Mouse (Mus musculus) leukemia stem cell, adult 10-12 weeks (primary cell): Measurements from ENCODE around the gene Klhdc7b. TPM values are rescaled to one million over a fixed set of nuclear protein-coding genes. Genes with fewer than 3 reads are reported as not detected.

Experiments
- polyA plus RNA-seq: library from polyadenylated mRNA; stranded (reverse); fragments of >175 nt; gene quantifications from 2 replicates; pipeline ENCODE4 v1.2.3, GENCODE M21; 2012; ENCODE audit warnings: low replicate concordance

The Klhdc7b gene
- not detected in 2 replicates for polyA plus RNA-seq

GRCm38 (mm10) chr15:89384617-89385016, at the start of gene Klhdc7b:
Klhdc7b (plus strand) TSS chr15:89384917.

GRCm38 (mm10) chr15:89355241-89356187, 29.2 kb upstream of the Klhdc7b start, which contains the start of the genes Lmf2 and Ncaph2:
Lmf2 (minus strand) TSS chr15:89355659.
Ncaph2 (plus strand) TSS chr15:89355719.

GRCm38 (mm10) chr15:89373762-89374248, 10.9 kb upstream of the Klhdc7b start, which contains the start of gene Sco2:
Sco2 (minus strand) TSS chr15:89373846.

GRCm38 (mm10) chr15:89376957-89377356, 7.8 kb upstream of the Klhdc7b start, which contains the start of gene Tymp:
Tymp (minus strand) TSS chr15:89377039.

GRCm38 (mm10) chr15:89378831-89379401, 5.8 kb upstream of the Klhdc7b start, which contains the start of gene Odf3b:
Odf3b (minus strand) TSS chr15:89379282.

GRCm38 (mm10) chr15:89410118-89410517, 25.4 kb downstream of the Klhdc7b start, which contains the start of gene Syce3:
Syce3 (minus strand) TSS chr15:89410503.

GRCm38 (mm10) chr15:89425711-89426121, 41.0 kb downstream of the Klhdc7b start, which contains the start of gene Cpt1b:
Cpt1b (minus strand) TSS chr15:89425863.

GRCm38 (mm10) chr15:89429352-89430221, 44.9 kb downstream of the Klhdc7b start, which contains the start of the genes C730034F03Rik, Gm44502 and Chkb:
C730034F03Rik (plus strand) TSS chr15:89429589.
Gm44502 (minus strand) TSS chr15:89429696.
Chkb (minus strand) TSS chr15:89429908.

Other genes starting within 250 kb of the Klhdc7b start
- gene Mapk12, start 244.2 kb upstream of the Klhdc7b start, polyA plus RNA-seq: 0.58 and 3.5 TPM in 2 replicates
- 0.88 and 3.9 TPM in 2 replicates for gene Mapk11, start 235.3 kb upstream of the Klhdc7b start, polyA plus RNA-seq
- gene Plxnb2, start 204.1 kb upstream of the Klhdc7b start, polyA plus RNA-seq: 57.1 and 82.4 TPM in 2 replicates
- gene Dennd6b, start 188.4 kb upstream of the Klhdc7b start, polyA plus RNA-seq: 18.1 and 27.5 TPM in 2 replicates
- gene Ppp6r2, start 173.4 kb upstream of the Klhdc7b start, polyA plus RNA-seq: 171 and 186 TPM in 2 replicates
- gene Sbf1, start 69.6 kb upstream of the Klhdc7b start, polyA plus RNA-seq: 168 and 221 TPM in 2 replicates
- gene Adm2, start 62.2 kb upstream of the Klhdc7b start, polyA plus RNA-seq: 1.4 and 3.0 TPM in 2 replicates
- not detected in 2 replicates for gene Miox, start 50.5 kb upstream of the Klhdc7b start, polyA plus RNA-seq
- gene Lmf2, start 29.3 kb upstream of the Klhdc7b start, polyA plus RNA-seq: 132 and 236 TPM in 2 replicates
- gene Ncaph2, start 29.2 kb upstream of the Klhdc7b start, polyA plus RNA-seq: 68.2 and 73.5 TPM in 2 replicates
- 58.1 and 67.7 TPM in 2 replicates for gene Sco2, start 11.1 kb upstream of the Klhdc7b start, polyA plus RNA-seq
- 0.77 and 1.5 TPM in 2 replicates for gene Tymp, start 7.9 kb upstream of the Klhdc7b start, polyA plus RNA-seq
- 7.8 and 10.0 TPM in 2 replicates for gene Odf3b, start 5.6 kb upstream of the Klhdc7b start, polyA plus RNA-seq
- not detected in 2 replicates for gene Syce3, start 25.6 kb downstream of the Klhdc7b start, polyA plus RNA-seq
- 1.4 and 4.2 TPM in 2 replicates for gene Cpt1b, start 40.9 kb downstream of the Klhdc7b start, polyA plus RNA-seq
- 0.18 TPM in 1 of 2 replicates, not detected in the other for gene C730034F03Rik, start 44.7 kb downstream of the Klhdc7b start, polyA plus RNA-seq
- 0.88 and 3.0 TPM in 2 replicates for gene Gm44502, start 44.8 kb downstream of the Klhdc7b start, polyA plus RNA-seq
- 40.6 and 121 TPM in 2 replicates for gene Chkb, start 45.0 kb downstream of the Klhdc7b start, polyA plus RNA-seq
- gene Mapk8ip2, start 69.0 kb downstream of the Klhdc7b start, polyA plus RNA-seq: 0.06 and 0.08 TPM in 2 replicates
- gene Arsa, start 92.5 kb downstream of the Klhdc7b start, polyA plus RNA-seq: 25.4 and 44.2 TPM in 2 replicates
- 72.7 and 76.4 TPM in 2 replicates for gene Shank3, start 114.7 kb downstream of the Klhdc7b start, polyA plus RNA-seq
- 1.0 TPM in 1 of 2 replicates, not detected in the other for gene Acr, start 183.4 kb downstream of the Klhdc7b start, polyA plus RNA-seq
- 2.5 and 13.0 TPM in 2 replicates for gene Rabl2, start 207.0 kb downstream of the Klhdc7b start, polyA plus RNA-seq